Mouse (Mus musculus) cortical plate, adult 2 months (tissue): ENCODE results near the gene Btbd8.

Experiments used
- CTCF ChIP-seq: fragments of 200-500 bp; IDR thresholded peaks from 2 replicates; pipeline ENCODE4 v1.5.1; 2011; ENCODE audit warnings: mild to moderate bottlenecking, control low read depth, low read length; ENCODE audit not compliant: insufficient read depth; ENCODE audit errors: extremely low read depth
- POLR2A ChIP-seq: fragments of 200-500 bp; IDR thresholded peaks from 2 replicates; pipeline ENCODE4 v1.6.1; 2011; ENCODE audit warnings: mild to moderate bottlenecking, low read length, control low read depth; ENCODE audit not compliant: insufficient read depth; ENCODE audit errors: extremely low read depth

- TF ChIP-seq POLR2A (no peak), CTCF (no peak)
Measured at GRCm38 (mm10) chr5:107507321-107507720, 69.5 kb downstream of the Btbd8 start, which contains the start of gene Gm42669.
